Mouse (Mus musculus) hematopoietic multipotent progenitor cell, adult 10-12 weeks (in vitro differentiated cells): ENCODE results near the gene Atp6ap2. TPM values are rescaled to one million over a fixed set of nuclear protein-coding genes. Genes with fewer than 3 reads are reported as not detected.

ENCODE experiments used
- polyA plus RNA-seq: library from polyadenylated mRNA; stranded (reverse); fragments of >175 nt; gene quantifications from 2 replicates; pipeline ENCODE4 v1.2.3, GENCODE M21; 2012; ENCODE audit warnings: low replicate concordance

Atp6ap2 gene
- 0.84 and 2.4 TPM in 2 replicates for polyA plus RNA-seq

DNA sequence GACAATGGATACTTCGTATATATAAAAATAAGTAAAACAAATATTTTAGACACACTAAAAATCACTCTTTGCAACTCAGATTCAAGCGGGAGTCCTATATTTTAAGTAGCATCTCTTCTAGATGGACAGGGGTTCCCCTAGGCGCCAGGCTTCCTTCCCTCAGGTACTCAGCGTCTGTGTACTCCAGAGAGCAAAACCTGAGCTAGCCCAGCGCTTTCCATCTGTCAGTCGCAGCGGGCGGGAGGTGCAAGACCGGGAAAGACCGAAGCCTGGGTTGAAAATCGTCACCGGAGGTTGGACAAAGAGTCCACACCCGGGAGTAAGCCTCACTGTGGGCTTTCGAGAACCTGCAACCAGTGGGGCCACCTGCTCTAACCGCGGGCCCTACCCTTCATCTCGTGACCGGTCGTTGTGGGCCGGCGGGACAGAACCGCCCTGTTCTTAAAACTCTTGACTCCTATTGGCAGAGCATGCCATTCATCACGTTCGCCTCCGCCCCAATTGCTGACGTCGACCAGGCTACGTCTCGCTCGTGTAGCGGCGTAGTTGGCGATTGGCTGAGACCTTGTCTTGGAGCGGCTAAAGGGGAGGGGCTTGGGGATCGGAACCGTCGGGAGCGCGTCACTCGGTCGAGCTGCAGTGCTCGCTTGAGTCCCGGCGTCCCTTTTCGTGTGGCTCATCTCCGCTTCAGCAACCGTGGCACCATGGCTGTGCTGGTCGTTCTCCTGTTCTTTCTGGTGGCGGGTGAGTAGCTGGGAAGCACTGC, at the start of gene Atp6ap2:
Gene Atp6ap2 (plus strand): TSS at position 610 of the 766 bp plus-strand sequence.

Other genes starting within 250 kb of the Atp6ap2 start
- 4.8 and 5.1 TPM in 2 replicates for gene 1810030O07Rik, start 85.9 kb downstream of the Atp6ap2 start, polyA plus RNA-seq
- gene Med14, start 174.3 kb downstream of the Atp6ap2 start, polyA plus RNA-seq: 4.7 and 9.7 TPM in 2 replicates